Mouse (Mus musculus) adipocyte (in vitro differentiated cells): ENCODE results near the gene Gm20441.
A peak's percentile ranks its signal among the peaks of the same experiment; 100 is the strongest.

Experiments
- DNase-seq: peaks from one replicate; pipeline ENCODE4 v3.0.0-alpha.2; 2016; ENCODE audit warnings: low spot score

The Gm20441 gene

DNA sequence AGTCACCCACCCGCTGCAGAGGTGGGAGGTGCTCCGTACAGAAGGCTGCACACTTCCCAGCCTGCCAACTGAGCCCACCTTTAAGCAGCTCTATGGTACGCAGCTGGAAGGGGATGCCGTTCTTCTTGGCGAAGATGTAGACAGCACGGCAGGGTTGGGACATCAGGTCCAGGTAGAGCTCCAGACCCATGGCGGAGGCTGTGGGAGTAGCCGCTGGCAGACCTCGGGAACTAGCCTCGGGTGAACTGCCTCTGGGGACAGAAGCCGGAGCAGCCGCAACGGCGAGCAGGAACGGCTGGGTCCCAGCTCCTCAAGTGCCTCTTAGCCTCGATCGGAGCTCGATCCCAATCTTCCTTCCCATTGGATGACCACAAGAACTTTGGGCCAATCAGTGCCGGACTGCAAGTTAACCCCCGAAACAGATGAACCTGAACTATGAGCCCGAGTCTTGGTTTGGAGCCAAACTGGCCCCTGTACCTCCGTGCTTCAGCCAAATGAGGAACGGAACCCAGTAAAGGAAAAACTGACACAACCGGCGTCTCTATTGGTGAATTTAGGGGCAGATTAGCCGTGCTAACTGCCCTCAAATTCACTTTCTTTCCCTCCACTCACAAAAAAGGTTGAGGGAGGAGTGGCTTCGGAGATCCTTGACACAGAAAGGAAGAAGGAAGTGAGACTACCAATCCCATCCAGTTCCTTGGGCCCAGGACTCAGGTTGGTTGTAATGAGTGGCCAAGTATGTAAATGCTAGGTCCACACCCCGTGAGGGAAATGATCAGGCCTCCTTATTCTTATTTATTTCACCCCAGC, at the start of gene Gm20441, which contains the start of gene Gstt3:
TSS of gene Gm20441 (minus strand) at position 186 of the 810 bp plus-strand sequence.
TSS of gene Gstt3 (minus strand) at position 646 of the 810 bp plus-strand sequence.
- DNase-seq = peak; percentile 87

DNA sequence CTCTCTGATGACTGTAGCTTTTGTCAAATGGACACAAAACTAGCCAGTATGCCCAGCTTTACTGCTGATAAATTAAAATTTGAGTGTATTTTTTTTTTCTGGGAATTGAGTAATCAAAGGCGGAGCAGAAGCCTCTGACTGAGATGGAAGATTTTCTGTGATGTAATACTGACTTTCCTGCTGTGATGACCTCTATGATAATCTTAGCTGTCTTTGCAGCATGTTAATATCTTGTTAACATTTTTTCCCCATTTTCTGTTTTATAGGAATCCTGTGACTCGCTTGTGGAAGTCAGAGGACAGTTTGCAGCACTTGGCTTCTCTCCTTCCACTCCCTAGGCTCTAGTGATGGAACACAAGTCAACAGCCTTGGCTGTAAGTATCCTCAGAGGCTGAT, 49.5 kb upstream of the Gm20441 start:
- DNase-seq = peak; percentile 59

DNA sequence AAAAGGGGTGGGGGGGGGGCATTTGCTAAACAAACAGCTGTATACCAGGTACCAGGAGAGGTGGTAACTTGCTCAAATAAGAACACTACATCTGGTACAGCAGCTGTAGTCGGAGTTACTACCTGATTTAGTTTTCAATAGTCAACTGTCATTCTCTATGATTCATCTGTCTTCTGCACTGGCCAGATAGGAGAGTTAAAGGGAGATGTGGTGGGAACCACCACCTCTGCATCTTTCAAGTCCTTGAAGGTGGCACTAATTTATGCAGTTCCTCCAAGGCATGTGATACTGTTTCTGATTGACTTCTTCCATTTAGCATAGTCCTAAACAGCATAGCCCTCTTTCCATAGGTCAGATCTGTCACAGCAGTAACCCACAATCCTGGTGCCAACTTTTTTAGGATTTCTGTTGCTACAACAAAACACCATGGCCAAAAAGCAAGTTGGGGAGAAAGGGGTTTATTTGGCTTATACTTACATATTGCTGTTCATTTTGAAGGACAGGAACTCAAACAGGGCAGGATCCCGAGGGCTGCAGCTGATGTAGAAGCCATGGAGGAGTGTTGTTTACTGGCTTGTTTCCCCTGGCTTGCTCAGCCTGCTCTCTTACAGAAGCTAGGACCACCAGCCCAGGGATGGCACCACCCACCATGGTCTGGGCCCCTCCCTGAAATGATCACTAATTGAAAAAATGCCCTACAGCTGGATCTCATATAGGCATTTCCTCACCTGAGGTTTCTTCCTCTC, 48.9 kb upstream of the Gm20441 start:
- DNase-seq = no peak

DNA sequence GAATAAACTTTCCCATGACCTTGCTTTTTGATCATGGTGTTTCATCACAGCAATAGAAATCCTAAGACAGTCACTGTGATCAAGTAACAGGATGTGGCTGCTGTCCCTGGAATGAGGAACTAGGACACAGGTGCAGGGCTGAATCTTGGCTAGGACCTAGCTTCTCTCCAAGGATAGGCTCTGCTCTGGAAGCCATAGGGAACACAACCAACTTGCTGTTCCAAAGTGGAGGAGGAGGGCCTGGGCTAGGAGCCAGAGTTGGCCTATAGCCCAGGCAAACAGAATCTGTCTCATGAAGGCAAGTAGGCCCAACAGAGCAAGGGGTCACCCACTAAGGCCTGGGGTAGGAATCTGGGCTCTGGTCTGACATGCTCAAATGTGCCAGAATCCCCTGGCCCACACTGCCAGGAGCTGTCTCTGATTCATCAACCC, 47.8 kb upstream of the Gm20441 start:
- DNase-seq = peak; percentile 99

DNA sequence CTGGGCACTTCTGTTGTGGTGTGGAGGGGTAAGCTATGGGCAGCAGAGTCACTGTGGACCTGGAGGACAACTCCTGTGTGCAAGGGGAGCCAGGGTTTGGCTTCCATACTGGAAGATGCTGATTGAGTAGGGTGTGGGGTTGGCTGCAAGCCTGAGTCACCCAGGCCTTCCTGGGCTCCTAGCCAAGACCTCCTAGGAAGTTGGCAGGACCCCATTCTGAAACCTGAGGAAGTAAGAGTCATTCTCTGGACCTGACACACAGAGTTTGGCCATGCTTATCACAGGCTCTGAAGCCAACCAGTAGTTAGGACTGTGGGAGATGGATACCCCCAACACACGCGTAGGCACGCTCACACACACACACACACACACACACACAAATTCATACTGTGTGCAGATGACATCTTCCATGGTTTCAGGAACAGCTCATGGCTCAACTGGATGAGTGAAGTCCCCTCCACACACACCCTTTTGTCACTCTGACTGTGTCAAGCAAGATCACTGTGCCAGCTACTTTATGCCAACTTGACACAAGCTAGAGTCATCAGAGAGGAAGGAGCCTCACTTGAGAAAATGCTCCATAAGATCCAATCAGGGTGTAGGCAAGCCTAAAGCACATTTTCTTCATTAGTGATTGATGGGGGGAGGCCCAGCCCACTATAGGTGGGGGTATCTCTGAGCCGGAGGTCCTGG, 47.1 kb upstream of the Gm20441 start:
- DNase-seq = peak; percentile 81

DNA sequence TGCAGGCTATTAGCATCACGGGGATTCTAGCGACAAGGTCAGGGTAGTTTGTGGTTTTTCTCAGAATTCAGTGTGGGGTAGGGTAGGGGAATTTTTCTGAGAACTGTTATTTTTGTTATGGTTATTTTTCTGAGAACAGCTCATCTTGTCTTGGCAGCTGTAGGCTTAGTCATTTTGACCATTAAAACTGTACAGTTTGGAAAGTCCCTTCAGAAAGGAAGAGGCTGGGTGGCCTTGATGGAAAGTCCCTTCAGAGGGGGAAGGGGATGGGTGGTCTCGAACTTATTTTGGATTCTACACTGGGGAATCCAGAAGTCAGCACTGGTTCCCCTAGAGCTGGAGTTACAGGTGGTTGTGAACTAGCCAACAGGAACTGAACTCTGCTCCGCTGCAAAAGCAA, 43.8 kb upstream of the Gm20441 start:
- no peak for DNase-seq

DNA sequence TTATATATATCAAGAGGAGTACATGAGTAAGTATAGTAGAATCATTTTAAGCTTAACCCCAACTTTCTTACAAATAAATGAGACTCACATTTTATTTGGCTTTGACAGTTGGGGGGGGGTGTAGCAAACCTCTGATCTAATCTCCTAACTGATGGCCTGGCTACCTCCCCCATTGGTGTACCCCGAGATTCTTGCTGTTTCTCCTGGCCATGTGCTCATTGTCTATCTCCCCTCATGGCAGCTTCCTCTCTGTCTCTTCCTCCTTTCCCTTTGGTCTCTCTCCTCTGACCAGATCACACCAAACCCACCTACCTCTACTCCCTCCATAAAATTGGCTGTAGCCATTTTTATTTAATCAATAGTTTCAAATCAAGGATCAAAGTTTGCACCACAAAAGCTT, 43.0 kb upstream of the Gm20441 start:
- DNase-seq = no peak

DNA sequence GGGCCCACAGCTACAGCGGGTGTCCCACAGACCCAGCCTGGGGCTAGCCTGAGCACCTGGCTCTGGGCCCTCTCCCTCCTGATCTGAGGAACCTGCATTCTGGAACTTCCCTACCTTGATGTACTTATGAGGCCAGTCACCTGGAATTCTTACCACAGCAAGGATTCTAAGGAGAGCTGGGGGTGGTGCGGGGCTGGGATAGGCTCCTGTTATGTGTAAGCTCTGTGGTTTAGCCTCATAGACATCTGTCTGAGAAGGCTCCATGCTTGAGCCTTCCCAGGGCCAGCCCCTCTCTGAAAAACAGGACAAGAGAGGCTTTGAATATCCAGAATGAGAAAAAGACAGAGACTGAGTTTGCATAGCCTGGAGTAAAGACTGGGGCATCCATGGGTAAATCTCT, 41.7 kb upstream of the Gm20441 start, which contains the start of gene Gstt4:
TSS of gene Gstt4 (minus strand) at position 101 of the 400 bp plus-strand sequence.
- no peak for DNase-seq

DNA sequence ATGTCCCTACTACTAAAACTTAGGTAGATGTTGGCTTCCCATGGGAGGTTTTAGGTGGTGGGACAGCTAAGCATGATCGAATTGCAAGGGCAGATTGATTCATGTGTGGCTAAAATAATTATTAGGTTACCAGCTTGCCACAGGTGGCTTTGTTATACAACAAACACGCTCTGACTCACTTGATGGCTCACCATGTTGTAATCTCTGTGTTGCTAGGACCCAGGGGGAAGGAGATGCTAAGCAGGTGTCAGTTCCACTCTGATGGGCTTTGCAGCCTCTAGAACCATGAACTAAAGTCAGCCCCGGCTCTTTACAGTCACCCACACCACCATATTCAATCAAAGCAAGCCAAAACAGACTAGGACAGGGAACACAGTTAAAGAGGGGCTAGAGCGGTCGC, 39.1 kb upstream of the Gm20441 start:
- no peak for DNase-seq

DNA sequence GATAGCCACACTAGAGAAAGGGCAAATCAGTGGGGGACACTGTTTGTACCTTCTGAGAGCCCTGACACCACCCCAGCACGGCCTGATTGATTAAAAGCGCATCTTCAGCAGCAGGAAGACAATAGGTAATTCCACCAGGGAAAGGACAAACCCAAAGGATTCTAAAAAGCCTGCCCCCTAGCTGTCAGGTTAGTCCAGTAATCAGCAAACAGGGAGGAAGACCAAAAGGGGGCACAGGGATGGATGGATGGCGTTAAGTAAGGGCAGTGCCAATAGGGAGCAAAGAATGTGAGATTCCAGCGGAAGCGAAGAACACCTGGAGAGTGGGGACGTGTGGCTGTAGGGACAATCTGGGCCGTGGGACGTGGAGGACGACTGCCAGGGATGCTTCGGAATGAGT, 37.9 kb upstream of the Gm20441 start:
- no peak for DNase-seq

DNA sequence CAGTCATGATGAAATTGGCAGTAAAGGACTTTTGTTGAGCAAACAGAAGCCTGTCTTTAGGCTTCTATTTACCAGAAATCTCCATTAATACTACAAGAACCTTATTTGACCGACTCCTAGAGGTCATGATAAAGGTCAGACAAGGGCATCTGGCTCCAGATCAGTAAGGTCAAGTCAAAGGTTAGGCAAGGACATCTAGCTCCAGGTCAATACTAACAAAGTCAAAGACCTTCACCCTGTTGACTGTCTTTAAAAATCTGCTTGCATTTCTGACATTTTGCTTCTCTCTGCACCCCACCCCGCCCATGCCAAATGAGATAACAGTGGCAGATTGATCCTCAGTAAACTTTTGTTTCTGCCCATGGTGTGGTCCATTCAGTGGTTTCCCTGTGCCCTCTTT, 23.5 kb upstream of the Gm20441 start:
- DNase-seq = no peak

DNA sequence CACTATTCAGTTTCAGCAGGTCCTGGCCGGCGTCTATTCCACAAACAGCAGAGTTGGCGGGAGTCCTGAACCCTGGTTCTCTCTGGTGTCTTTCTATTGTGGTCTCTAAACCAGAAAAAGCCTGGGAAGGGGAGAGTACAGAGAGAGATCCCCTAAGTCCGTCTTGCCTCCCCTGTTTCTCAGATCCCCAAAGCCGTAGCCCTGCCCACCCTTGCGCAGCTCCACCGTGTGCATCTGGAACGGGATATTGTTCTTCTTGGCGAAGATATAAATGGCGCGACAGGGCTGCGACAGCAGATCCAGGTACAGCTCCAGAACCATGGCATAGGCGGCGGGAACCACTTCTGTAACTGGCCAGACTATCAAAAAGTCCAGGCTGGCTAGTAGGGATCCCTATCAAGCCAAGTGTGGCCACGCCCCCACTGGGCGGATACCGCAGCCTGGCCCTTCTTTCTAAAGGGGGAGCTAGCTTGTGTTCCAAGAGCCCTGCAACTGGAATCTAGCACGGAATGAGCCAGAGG, 17.5 kb upstream of the Gm20441 start, which contains the start of gene Gstt1:
TSS of gene Gstt1 (minus strand) at position 409 of the 521 bp plus-strand sequence.
- no peak for DNase-seq

DNA sequence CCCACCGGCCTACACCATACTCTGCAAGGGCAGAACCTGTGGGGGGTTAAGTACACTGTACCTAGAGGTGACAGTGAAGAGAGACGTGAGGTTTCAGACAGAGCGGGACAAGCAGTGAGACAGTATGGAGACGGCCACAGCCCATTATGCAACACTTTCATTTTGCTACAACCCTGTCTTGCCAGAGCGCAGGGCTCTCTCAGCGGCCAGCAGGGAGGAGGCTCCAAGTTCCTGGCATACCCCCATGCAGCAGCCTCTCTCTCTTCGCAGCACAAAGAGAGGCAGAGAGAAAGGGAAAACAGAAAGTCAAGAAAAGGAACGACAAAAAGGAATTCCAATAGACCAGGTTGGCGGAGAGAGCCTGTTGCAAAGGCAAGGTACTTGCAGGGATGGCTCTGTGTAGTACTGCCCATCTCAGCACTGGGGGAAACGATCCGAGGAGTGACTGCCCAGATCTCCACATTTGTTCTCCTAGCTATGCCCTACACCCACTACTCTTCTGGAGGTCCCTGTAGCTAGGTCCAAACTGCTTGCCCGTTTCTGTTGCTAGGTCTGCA, 16.9 kb upstream of the Gm20441 start:
- DNase-seq = peak; percentile 66

DNA sequence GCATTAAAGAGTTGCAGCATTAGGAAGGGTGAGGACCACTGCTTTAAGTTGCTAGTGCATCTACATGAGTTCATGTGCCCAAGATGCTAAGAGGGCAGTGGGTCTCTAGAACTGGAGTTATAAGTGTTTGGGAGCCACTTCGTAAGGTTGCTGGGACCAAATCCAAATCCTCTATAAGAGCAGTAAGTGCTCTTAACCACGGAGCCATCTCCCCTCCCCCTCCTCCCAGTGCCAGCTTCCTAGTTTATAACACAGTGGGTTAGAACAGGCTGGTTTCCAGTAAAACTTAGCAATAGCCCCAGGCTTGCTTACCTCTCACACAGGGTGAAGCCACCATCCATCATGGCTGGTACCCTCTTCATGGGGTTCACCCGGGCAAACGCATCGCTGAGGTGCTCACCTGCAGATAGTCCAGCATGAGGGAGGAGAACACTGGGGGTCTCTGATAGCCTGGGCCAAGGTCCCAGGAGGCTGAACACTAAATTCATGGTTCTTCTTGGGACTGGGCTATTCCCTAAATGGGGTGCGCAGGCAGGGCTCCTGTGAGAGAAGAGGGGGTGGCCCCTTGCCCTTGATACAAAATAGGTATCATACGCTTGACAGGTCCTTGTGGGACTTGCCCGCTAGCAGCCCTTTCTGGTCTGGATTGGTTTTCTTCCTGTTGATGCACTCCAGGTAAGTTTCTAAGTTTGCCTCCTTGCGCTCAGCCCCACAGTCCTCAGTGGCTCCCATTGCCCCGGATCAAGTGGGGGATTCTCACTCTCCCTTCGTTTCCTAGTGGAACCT, 16.2 kb upstream of the Gm20441 start:
- DNase-seq = no peak

DNA sequence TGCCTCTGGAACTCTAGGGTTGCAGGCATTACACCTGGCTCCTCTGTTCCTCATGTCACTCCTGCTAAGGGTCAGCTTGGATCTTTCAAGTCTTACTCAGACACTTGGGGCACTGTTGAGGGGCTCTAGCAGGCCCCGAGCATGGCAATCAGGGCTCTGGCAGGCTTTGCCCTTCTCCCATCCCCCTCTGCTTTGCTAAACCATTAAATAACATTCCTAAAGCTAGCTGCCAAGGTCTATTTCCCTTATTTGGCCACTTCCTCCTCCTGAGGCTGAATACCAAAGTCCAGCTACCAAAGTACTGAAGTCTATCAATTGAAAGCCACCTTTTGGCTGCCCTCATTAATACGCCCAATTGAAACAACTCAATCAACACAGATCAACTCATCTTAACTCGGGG, 14.1 kb upstream of the Gm20441 start:
- peak; percentile 70 for DNase-seq

DNA sequence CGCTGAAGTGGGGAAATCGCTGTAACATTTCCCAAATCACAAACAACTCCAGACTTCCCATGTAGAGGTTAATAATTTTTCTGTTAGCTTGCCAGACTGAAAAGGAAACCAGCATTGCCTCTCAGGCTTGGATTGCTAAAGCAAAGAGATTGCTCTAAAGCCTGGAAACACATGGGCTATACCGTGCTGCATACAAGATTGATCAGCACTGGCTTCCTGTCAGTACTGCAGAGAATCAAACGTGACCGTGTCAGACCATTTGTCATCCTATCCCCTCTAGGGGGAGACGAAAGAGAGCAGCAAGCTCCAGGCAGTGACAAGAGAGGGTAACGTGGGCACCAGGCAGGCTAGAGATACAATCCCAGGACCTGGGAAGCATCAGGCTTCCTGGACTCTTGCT, 10.0 kb upstream of the Gm20441 start:
- DNase-seq = peak; percentile 50

DNA sequence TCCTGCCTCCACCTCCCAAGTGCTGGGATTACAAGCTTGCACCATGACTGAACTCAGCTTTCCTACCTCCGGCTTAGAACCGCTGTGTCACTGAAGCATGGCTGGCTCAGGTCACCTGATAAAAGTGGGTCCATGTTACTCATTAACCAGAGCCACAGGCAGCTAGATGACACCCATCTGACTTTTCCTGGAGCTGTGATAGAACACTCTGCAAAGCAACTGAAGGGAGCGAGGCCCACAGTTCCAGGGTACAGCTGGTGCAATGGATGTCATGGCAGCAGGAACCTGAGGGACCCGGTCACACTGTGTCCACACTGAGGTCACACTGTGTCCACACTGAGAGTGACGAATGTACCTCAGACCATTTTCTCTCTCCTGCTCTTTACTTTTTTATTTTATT, 9.1 kb upstream of the Gm20441 start:
- no peak for DNase-seq

DNA sequence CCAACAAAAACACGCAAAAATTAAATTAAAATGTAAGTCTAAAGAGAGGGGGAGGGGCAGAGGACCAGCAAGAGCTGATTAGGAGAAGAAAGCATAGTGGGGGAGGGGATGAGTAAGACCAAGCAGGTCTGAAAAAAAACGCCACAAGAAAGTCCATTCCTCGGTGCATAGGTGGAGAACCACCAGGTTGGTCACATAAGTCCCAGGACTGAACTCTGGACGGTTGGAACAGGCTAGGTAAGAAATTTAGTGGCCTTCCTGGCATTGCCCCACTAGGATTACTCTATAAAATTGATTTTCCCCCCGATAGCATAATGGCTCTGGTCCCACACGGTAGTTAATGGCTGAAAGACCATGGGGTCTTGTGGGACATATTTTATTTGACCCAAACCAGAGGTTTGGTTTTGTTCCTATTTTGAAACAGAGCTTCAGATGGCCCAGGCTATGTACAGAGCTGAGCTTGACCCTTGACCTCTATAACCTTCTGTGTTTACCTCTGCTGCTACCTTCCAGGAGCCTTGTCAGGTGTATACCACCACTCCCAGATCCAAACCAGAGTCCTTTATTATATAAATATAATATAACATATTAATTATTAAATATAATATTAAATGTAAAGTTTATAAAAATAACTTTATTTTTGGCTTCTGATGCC, 8.5 kb upstream of the Gm20441 start:
- DNase-seq = no peak

DNA sequence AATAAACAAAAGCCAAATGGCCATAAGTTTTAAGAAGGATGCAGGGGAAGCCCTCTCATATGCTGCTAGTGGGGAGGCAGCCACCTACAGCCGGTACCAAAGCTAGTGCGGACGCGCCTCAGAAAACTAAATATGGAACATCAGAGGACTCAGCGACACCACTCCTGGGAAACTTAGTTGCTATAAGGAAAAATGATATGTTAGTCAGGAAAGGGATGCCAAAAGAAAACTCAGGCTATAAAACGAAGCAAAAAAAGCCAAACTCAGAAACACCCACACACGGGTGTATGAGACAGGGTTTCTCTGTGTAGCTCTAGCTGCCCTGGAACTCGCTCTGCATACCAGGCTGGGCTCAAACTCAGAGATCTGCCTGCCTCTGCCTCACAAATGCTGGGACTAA, 7.5 kb upstream of the Gm20441 start:
- DNase-seq = no peak

DNA sequence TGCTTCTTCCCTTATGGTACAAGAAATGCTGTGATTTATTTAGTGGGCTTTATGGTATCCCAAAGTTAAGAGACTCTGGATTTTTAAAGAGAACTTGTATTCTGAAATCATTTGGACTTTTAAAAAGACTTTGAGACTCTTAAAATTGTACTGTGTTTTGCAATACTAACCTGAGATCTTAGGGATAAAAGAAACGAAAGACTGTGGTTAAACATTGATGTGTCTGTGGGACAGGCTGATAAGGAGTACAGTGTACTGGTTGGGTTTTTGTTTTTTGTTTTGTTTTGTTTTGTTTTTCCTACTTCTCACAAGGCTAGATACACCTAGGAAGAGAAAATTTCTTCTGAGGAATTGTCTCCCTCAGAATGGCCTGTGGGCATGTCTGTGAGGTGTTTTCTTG, 4.7 kb upstream of the Gm20441 start:
- DNase-seq = no peak
